Mouse (Mus musculus) right cerebral cortex, adult 18-20 months (tissue): ENCODE measurements around the gene Clic4.

Source experiments
- DNase-seq: peaks from one replicate; pipeline ENCODE4 v3.0.0; 2022; ENCODE audit warnings: mixed read lengths

The Clic4 gene

DNA sequence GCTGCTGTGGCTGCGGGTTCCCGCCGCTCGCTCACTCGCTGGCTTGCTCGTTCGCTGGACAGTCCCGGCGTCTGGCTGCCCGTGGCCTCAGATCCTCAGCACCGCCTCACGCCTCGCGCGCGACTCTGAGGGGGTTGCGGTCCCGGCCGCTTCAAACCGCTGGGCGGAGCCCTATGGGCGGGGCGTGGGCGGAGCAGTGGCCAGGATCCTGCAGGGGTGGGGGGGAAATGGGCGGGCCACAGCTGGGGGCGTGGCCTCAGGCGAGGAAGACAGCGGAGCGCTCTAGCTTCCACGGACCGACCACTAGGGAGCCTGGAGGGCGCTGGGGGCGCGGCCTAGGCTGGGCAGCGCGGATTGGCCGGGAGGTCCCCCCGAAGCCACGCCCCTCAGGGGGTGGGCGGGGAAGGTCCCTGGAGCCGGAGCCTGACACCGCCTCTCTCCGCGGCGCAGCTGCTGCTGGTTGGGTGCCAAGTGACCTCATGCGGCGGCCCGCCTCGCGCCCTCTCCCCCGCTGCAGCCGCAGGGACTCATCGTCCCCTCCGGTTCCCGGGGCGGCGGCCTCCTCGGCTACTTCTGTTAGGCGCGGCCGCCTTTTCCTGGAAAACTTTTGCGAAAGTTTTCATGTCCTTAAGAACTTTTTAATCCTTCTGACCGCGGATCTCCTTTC lies at the start of gene Clic4:
Clic4 (minus strand) TSS at position 175 of the 667 bp plus-strand sequence.
- peak; percentile 97 for DNase-seq

DNA sequence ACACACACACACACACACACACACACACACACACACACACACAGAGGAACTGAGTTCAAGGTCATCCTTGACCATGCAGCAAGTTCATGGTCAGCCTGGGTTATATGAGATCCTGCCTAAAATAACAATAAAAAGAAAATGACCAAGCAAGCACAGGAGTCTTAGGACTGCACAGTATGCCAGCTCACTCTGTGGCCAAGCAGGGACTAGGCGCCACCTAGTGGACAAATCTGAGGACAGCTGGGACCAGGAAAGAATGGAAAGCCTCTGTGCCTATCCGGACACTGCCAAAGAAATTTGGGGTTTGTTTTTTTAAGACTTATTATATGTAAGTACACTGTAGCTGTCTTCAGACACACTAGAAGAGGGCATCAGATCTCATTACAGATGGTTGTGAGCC lies 45.4 kb upstream of the Clic4 start:
- peak; percentile 46 for DNase-seq

DNA sequence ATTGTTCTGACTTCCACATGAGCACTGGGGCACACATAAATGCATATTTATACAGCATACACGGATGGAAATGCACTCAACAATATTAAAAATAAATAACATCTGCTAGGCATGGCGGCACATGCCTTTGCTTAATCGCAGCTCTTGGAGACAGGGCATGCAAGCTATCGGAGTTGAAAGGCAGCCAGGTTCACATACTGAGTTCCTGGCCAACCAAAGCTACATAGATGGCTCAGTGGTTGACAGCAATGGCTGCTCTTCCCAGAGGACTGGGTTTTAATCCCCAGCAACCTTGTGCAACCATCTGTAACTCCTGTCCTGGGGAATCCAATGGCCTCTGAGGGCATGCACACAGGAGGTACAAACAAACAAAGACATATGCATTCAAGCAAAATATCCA lies 44.9 kb upstream of the Clic4 start:
- DNase-seq, result no peak

DNA sequence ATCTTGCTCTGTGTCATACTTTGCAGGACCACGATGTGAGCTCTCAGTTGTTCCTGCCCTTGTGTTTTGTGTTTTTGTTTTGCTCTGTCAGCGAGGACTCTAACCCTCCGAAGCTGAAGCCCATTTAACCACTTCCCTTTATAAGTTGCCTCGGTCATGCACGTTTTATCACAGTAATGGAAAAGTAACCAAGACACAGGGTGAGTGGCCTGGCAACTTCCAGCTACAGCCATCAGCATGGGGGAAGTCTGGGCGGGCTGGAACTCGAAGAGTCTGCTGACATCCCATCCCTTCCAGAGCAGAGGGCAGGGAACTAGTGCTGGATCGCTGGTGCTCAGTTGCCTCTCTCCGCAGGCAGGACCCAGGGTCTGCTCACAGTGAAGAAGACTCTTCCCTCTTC lies 42.7 kb upstream of the Clic4 start:
- no peak for DNase-seq

DNA sequence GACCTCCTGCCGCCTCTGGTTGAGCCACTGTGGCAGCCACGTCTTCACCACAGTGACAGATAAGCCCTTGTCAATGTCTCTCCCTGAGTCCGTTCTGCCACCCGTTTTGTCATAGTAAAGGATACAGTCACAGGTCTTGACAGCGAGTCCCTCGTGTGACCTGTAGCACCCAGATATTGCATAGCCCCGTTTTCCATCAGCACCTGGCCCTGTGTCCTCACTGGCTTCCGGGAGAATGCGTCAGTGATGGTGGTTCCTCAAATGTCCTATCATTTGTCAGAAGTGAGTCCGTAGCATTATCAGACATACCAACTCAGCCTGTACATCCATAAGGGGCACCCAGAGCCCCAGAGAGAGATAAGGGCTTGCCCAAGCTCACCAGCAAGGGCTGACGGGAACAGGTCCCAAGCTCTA lies 41.8 kb upstream of the Clic4 start:
- DNase-seq, result no peak

DNA sequence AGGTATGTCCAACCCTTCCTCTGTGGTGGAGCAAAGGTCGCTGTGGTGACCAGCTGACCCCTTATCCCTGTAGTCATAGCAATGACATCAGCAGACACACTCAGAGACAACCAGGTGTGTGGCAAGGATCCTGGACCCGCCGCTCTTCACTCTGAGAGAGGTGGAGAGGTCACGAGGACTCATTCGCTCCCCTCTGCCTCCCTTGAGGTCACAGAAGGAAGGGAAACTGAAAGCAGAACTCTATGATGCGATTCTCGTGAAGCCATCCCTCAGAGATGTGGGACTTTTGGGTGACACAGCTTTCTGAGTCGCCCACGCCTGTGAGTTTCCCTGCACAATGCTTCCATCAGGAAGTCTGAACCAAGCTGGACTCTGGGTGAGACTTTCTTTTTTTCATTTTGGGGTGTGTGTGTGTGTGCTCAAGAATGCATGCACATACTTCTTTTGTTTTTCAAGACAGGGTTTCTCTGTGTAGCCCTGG lies 41.2 kb upstream of the Clic4 start:
- peak; percentile 37 for DNase-seq

DNA sequence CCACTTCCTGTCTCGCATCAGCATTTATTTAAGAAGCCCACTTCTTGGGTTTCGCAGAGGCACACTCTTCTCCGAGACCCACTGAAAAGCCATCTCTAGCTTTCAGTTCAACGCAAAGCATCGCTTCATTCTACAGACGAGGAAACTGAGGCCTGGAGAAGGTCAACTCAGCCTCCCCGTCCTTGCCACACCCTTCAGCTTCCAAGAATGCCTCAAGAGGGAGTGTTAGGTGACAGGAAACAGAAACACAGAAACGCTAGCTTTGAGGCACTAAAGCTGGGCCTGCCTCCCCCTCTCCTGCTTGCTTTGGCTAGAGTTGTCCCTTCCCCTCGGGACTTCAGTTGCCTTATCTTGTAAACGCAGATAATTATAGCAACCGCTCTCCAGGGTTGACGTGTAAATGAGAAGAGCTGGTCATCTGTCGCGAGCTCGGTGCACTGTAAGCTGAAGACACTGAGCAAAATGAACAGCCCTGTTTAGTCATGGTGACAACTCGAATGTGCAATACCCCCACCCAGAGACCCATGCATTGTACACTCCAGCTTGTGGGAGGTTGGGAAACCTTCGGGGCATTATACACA lies 40.6 kb upstream of the Clic4 start:
- DNase-seq, result no peak

DNA sequence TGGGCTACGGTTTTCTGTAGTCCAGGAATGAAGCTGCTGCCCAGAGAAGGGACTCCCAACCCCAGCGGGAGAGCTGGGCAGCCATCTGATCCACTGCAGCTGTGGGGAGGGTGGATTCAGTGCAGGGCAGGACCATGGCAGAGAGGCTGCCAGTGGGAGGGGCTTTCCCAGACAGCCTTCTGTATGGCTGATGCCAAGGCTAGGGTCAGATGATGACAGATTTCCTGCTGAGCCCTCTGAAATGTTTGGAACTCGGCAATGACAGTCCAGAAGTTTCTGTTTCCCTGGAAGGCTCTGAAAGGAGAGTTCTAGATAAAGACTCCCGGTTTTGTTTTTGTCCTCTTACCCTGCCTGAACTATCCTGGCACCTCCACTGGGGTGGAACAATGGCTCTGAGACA lies 40.1 kb upstream of the Clic4 start:
- peak; percentile 36 for DNase-seq

DNA sequence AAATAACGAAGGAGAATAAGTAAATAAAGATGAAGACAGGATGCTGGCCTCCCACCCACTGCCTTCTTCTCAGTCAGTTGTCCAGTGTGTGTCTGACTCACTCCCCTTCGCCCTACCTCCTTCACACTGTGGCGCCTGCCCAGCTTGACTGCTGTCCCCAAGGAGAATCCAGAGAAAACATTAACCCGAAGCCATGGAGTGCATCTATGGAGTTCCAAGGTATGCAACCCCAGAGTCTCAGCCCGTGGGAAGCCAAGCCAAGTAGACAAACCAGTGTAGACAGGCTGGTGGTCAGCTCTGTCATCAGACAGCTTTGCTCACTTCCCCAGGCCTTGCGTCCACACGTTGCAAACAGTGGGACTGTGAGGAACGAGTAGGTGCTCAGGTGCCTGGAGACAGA lies 37.8 kb upstream of the Clic4 start:
- DNase-seq, result no peak

DNA sequence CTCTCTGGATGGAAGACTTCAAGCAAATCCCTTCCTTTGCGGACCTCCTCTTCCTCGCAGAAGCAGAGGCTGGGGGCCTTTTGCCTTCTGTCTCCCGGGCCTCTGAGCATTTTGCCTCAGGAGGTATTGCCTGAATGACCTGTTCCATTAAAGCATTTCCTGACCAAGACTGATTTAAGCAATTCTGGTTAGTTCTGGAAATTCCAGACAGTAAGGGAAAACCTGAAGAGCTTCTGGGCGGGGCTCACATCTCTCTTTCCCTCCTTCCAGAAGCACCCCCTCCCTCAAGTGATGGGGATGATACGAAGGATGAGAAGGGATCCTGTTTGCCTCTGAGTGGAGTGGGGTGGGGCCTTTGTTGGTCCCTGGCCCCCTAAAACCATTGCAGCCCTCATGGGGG lies 37.1 kb upstream of the Clic4 start:
- no peak for DNase-seq

DNA sequence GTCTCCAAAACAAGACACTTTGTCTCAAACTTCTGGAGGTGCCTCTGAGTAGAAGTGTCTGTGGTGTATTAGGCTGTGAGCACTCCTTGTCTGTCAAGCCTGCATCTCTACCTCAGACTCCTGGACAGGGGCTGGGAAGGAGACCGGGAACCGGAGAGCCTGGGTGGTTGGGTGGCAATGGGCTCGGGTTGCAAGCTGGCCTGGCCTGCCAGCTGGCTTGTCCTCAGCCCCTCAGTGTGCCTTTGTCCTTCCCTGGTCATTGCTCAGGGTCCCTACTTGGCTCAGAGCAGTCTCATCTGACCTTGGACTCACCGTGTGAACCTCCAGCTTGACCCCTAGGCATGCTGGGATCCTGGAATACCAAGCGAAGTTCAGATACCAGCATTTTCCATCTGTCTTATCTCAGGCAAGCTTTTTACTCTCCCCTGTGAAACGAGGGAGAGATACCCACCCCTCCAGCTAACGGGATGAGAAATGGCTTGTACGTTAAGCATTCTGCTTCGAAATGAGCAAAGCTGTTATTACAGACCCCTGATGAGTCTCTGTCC lies 36.6 kb upstream of the Clic4 start:
- DNase-seq, result no peak

DNA sequence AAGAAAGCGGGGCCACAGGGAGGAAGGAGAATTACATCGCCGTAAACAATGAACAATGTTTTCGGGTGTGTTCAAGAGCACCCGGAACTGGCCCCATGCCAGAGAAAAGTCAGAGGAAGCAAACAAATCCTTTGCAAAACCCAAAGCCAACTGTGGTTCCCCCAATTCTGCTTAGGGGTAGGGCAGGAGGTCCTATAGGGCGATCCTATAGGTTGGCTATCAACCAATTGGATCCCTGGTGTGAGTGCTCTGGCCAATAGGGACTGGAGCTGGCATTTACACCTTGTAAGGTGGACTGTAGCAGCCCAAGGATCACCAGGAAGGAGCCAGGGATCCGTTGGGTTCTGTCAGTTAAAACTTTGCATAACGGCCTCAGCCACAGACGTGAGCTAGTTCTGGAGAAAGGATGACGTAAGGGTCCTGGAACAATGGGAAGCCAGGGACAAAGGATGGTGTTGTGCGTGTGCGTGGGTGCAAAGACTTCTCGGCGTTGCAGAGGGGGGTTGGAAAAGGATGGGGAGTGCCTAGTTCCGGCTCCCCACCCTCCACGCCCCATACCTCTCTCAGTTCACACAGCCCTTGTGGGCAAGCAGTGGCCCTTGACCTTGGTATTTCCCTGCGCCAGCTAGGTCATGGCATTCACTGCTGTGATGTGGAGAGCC lies 34.5 kb upstream of the Clic4 start:
- DNase-seq, result peak; percentile 36

DNA sequence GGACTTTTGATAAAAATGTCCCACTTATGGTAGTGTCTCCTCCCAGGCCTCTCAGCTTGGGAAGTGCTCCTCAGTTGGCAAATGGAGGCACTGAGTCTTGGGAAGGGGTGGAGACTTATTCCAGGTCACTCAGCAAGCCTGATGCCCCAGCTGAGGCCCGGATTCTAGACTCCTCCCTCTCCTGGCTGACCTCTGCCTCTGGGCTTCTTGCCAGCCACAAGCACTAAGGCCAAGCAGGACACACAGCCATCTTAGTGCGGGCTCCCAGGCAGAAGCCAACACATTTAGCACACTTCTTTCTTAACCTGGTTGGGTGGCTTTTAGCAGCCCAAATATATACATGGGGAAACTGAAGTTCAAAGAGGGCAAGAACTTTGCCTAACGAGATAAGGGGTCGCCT lies 33.9 kb upstream of the Clic4 start:
- DNase-seq, result peak; percentile 43

DNA sequence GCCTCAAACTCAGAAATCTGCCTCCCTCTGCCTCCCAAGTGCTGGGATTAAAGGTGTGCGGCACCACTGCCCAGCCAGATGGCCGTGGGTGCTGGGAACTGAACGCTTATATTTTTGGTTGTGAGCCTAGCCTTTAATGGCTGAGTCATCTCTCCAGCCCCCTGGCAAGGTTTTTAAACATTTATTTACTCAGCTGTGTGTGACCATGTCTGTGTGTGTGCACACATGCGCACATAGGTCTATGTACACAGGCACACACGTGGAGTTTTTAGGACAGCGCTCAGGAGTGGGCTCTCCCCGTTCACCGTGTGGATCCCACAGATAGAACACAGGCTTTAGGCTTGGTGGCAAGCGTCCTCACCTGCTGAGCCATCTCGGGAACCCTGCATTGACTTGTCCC lies 29.6 kb upstream of the Clic4 start:
- no peak for DNase-seq

DNA sequence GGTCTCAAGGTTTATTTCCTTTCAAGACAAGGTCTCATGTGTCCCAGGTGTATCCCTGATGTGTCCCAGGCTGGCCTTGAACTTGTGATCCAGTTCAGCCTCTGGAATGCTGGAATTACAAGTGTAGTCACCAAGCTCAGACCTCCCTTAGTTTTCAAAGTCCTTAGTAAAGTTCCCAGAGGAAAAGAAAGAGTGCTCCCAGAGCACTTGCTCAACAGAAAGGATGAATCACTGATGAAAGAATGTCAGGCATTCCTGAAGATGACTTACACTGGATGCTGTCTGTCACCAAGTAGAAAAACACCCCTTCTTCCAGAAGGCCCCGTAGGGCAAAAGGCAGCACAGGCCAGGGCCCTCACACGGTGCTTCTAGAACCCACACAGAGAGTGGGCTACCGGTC lies 28.6 kb upstream of the Clic4 start:
- no peak for DNase-seq

DNA sequence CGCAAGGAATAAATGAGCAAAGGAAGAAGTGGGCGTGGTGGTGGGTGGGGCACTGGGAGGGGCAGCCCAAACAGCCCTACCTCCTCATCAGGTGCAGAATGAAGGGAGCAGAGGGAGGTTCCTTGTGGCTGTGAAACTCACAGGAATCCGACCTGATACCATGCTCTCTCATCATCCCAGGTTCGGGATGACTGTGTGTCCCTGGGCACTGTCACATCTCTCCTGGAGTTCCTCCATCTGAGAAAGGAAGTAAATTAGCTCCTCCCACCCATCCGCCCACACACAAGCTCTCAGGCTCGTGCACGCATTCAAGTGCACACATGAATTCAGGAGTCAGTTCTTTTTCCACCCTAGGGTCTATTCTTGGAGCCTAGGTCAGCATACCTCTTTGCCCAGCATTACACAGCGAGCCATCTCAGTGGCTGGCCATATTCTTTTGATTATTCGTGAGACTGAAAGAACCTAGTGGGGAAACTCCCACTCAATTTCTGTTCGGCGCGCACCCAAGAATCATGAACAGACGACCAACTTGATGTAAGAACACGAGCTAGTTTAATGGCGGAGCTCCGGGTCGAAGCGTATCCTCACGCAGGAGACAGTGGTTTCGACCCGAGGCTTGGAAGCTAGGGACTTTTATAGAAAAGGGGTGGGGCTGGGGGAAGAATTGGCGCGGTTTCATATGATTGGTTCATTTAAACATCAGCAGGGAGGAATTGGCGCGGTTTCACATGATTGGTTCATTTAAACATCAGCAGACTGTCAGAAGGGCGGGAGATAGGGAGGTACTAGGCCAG lies 27.8 kb upstream of the Clic4 start:
- DNase-seq, result no peak

DNA sequence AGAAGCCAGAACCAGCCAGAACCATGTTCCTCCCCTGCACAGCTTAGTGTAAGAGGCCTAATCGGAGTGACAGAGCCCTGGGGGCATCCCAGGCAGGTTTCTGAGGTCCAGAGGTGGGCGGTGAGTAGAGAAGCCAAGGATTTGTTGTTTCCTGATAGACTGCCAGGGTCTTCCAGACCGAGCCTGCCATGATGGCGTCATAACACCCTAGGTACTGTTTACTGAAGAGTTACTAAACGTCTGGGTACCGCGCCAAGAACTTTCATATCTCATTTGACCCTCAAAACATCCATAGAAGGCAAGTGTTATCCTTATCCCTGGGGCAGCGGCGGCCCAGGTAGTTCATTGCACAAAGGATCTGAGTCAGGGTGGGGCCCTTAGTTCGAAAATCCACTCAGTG lies 26.1 kb upstream of the Clic4 start:
- DNase-seq, result no peak

DNA sequence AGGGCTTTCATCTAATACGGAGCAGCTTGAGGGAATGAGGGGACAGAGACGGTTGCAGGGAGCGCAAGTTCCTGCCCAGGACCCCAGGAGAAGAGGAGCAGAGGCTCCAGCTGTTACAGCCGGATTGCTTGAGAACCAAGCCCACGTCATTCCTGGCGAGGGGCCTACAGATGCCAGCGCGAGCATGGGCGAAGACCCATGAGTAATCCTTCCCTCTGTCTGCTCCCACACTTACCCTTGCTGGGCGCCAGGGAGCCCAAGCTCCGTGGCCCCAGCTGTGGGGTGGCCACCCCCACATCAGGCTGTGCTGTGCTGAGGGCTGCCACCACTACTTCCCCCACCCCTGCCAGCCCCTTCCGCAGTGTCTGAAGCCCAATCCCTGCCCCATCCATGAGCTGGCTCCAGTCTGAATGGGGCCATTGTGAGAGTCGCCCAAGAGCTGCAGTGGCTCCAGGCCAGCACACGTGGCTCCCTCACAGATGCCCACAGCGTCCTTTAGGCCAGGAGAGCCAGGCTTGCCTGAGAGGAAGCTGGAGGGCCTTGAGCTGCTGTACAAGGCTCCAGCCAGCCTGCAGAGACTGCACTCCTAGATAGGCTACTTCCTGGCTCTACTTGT lies 25.4 kb upstream of the Clic4 start:
- peak; percentile 81 for DNase-seq

DNA sequence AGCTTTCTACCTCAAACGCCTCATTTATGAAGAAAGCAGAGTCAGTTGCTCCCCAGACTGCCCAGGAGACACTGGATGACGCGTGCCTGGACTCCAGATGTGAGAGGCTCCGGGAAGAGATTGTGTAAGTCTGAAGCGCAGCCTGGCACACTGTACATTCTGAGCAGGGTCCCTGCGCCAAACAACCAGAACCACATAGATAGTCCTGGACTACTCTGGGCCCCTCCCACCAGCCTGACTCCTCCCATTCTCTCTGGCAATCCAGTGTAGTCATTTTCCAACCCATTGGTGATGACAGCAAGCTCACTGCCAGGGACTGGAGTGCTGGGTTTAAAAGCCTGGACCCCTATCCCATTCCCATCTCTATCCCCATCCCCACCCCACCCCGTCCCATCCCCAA lies 24.5 kb upstream of the Clic4 start:
- DNase-seq, result no peak

DNA sequence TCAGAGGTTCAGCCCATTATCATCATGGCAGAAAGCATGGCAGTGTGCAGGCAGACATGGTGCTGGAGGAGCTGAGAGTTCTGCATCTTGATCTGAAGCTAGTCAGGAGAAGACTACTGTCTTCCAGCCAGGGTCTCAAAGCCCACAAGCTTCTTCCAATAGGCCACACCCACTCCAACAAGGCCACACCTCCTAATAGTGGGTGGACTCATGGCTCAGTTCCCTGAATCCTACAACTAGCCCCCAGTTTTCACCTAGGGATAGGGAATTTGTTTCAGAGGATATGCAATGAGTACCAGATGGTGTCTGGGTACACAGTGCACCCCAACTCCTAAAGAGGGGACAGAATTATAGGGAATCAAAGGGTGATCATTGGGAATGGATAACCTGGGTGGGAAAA lies 24.0 kb upstream of the Clic4 start:
- no peak for DNase-seq

DNA sequence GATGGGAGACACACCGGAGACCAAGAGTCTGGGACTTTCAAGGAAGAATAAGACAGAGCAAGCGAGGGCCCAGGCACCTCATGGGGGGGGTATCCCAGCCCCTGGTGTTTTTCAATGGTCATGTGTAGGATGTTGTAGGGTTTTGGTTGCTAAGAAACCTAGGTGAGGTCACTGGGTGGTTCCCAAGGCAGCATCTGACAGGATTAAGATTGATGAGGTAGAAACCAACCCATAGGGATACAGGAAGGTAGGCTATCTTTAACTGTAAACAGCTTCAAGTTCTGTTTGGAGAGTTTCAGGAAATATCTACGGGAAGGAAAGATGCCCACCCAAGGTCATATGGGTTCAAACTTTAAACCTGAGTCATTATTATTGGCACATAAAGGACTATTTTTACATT lies 21.2 kb upstream of the Clic4 start:
- no peak for DNase-seq

DNA sequence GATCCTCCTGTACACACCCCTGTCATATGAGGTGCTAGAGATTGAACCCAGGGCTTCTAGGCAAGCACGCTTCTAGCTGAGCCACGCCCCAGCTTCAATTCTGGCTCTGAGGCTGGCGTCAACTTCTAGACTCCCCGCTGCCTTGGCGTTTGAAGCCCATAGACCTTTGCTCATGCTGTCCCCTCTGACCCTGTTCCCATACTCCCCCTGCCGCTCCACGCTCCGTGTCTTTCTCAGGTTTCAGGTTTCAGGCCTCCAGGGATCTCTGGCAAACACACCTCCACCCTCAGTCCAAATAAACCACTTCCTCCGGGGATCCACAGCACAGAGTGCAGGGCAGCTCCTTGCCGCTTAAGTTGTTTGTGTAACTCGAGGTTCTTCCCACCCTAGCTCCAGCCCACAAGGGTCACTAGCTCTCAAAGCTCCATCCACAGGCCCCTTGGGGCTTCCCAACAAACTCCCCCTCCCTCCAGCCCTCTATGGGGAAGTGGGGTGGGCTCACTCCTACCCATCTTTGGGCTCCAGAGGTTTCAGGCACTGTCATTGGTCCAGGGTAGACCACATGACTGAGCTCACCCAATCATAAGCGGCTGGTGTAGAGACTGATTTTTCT lies 20.0 kb upstream of the Clic4 start:
- no peak for DNase-seq
